Mouse (Mus musculus): ENCODE data around the gene Ctnnbl1. TPM values are rescaled to one million over a fixed set of nuclear protein-coding genes. Genes with fewer than 3 reads are reported as not detected.

The Ctnnbl1 gene
- polyA plus RNA-seq, 1 experiment from 2014 or later, result 87.8 TPM

DNA sequence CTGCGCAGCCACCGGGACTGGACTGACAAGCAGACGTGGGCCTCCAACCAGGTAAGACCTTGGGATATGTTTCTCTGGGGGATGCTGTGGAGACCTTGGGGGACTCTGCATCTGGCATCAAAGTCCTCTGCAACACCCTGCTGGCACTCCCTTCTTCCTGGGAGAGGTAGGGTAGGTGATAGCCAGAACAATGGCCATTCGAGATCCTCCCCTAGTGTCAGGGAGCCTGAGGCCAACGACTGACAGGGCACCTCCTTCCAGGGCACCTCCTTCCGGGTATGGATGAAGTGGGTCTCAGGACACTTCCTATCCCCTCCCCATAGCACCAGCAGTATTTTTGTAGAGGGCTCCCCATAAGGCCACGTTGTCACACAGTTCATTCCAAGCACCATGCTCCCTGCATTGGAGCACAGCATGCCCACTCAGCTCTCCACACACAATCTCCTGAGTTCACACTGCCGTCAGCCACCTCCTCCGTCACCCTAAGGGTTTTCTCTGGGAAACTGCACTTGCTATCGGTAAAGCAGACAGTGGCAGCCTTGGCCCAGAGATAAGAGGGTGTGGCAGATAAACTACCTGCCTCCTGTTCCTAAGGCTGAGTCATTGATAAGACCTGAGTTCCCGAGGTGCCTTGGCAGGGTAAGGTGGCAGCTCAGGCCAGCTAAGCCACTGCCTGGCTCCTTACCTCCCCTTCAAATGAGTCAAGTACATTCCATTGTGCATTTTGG is 198.4 kb downstream of the Ctnnbl1 start:
- H3K27me3 ChIP-seq, result peaks cover 10% of the 10 kb centered on the region
- H3K27ac ChIP-seq, result no peak overlapping the region
- no peak overlapping the region for H3K9ac ChIP-seq (replicated peaks)
- no peaks in the 10 kb centered on the region for H3K9me3 ChIP-seq
- WGBS, result 79% methylated on average over 11 of the region's 11 CpGs
- H3K4me3 ChIP-seq (replicated peaks), result no peak overlapping the region
- peaks cover 23% of the 10 kb centered on the region for H3K4me1 ChIP-seq (replicated peaks)
- no peak overlapping the region for H3K4me2 ChIP-seq (replicated peaks)
- H3K36me3 ChIP-seq, result peaks cover 16% of the 10 kb centered on the region
- ATAC-seq, result no peak

- H3K9ac ChIP-seq (replicated peaks), result no peak overlapping the region
- H3K9me3 ChIP-seq, result no peaks in the 10 kb centered on the region
- no peak for ATAC-seq
- H3K27ac ChIP-seq, result no peak overlapping the region
- peaks cover 20% of the 10 kb centered on the region for H3K27me3 ChIP-seq
- H3K4me1 ChIP-seq (replicated peaks), result peaks cover 34% of the 10 kb centered on the region
- peaks cover 16% of the 10 kb centered on the region for H3K36me3 ChIP-seq
- no peak overlapping the region for H3K4me2 ChIP-seq (replicated peaks)
- WGBS, result 84% methylated on average over 4 of the region's 4 CpGs
- no peak overlapping the region for H3K4me3 ChIP-seq (replicated peaks)
Observed at GRCm38 (mm10) chr2:157936676-157937075, 199.5 kb downstream of the Ctnnbl1 start.

GRCm38 (mm10) chr2:157940586-157941185 is 203.5 kb downstream of the Ctnnbl1 start:
- Histone ChIP-seq H3K9ac (replicated peaks) (peak overlapping the region; percentile 37; the same call in 1 of the 2 replicates), H3K36me3 (peaks cover 14% of the 10 kb centered on the region), H3K27ac (0 out of 2 replicates have a peak overlapping the region, but pooled peaks have one; percentile 30), H3K4me3 (replicated peaks) (peak overlapping the region; percentile 0; the same call in 1 of the 2 replicates), H3K4me1 (replicated peaks) (peaks cover 41% of the 10 kb centered on the region), H3K4me2 (replicated peaks) (peak overlapping the region; percentile 33), H3K27me3 (peaks cover 25% of the 10 kb centered on the region), H3K9me3 (no peaks in the 10 kb centered on the region)
- WGBS, result 6% methylated on average over 18 of the region's 18 CpGs
- ATAC-seq, result no peak

Other genes with a start within 250 kb of the Ctnnbl1 start
- 8,644 and 8,868 TPM in 2 replicates for gene Nnat, start 177.3 kb upstream of the Ctnnbl1 start, polyA plus RNA-seq (2015; fragmentation: Nextera tagmentation; extraction: Ambion mirVana)
- 246 and 256 TPM in 2 replicates for gene Blcap, start 166.1 kb upstream of the Ctnnbl1 start, polyA plus RNA-seq (2015; fragmentation: Nextera tagmentation; extraction: Ambion mirVana)
- 11.3 and 19.3 TPM in 2 replicates for gene Vstm2l, start 177.3 kb downstream of the Ctnnbl1 start, polyA plus RNA-seq (2015; fragmentation: Nextera tagmentation; extraction: Ambion mirVana)

All from midbrain, embryonic 13.5 days (tissue).